In genomic region chr9:74056709-74057108, GRCm38 (mm10) we compare ENCODE assay signal across 18 mouse cellular contexts. TPM values are rescaled to one million over a fixed set of nuclear protein-coding genes. Genes with fewer than 3 reads are reported as not detected.
DNase-seq lines count a peak whose midpoint lies in the region; ATAC-seq and TF ChIP-seq lines count a peak whose summit lies in the region.
"Had no signal": no experiment of that assay in that cellular context is flagged by ENCODE, and none has a peak within 500 bp of the region (broad histone marks: within the 10 kb centered on the region; RNA-seq: fewer than 3 reads in every experiment).

No protein-coding gene starts in this region.

- no peak overlapping the region for H3K4me3 ChIP-seq in forebrain, embryonic 11.5 days (ENCODE audit: low read depth, low read length)
- no peak overlapping the region for H3K4me3 ChIP-seq in forebrain, embryonic 10.5 days
- no peak overlapping the region for H3K4me3 ChIP-seq in stomach, embryonic 16.5 days (replicated peaks; ENCODE audit: low read length)
- H3K4me3 ChIP-seq in stomach, postnatal 0 days (ENCODE audit: low read depth, low read length), result no peak overlapping the region
- no peak overlapping the region for H3K4me3 ChIP-seq in midbrain, embryonic 15.5 days
- no peak overlapping the region for H3K4me3 ChIP-seq in heart, embryonic 11.5 days (ENCODE audit: low read depth, low read length)
- no peak overlapping the region for H3K4me3 ChIP-seq in gastrocnemius, adult 2 months
- H3K4me3 ChIP-seq: limb, embryonic 15.5 days; megakaryocyte, embryonic 14.5 days had no signal

- H3K36me3 ChIP-seq in forebrain, embryonic 11.5 days (ENCODE audit: control insufficient read depth, insufficient read depth, low read length), result no peaks in the 10 kb centered on the region
- no peaks in the 10 kb centered on the region for H3K36me3 ChIP-seq in forebrain, embryonic 10.5 days (replicated peaks)
- H3K36me3 ChIP-seq in stomach, embryonic 16.5 days (ENCODE audit: control insufficient read depth, insufficient read depth, low read length), result no peaks in the 10 kb centered on the region
- no peaks in the 10 kb centered on the region for H3K36me3 ChIP-seq in stomach, postnatal 0 days (ENCODE audit: control insufficient read depth, insufficient read depth, low read length)
- H3K36me3 ChIP-seq in midbrain, embryonic 15.5 days (replicated peaks), result no peaks in the 10 kb centered on the region
- no peaks in the 10 kb centered on the region for H3K36me3 ChIP-seq in heart, embryonic 11.5 days (ENCODE audit: control insufficient read depth, insufficient read depth, low read length)
- H3K36me3 ChIP-seq: limb, embryonic 15.5 days had no signal

- H3K27ac ChIP-seq in forebrain, embryonic 11.5 days (ENCODE audit: low read depth, low read length), result no peak overlapping the region
- H3K27ac ChIP-seq in forebrain, embryonic 10.5 days, result no peak overlapping the region
- H3K27ac ChIP-seq in stomach, embryonic 16.5 days (ENCODE audit: low read length), result no peak overlapping the region
- no peak overlapping the region for H3K27ac ChIP-seq in stomach, postnatal 0 days (replicated peaks)
- H3K27ac ChIP-seq in midbrain, embryonic 15.5 days, result peak overlapping the region; percentile 48
- H3K27ac ChIP-seq in heart, embryonic 11.5 days (ENCODE audit: low read depth, low read length), result no peak overlapping the region
- H3K27ac ChIP-seq in gastrocnemius, adult 2 months, result no peak overlapping the region
- H3K27ac ChIP-seq: limb, embryonic 15.5 days had no signal

- 0 out of 2 replicates have a peak, but pooled peaks have one; percentile 15 for ATAC-seq in forebrain, embryonic 11.5 days (replicated peaks; ENCODE audit: low FRiP score)
- peak; percentile 33; the same call in 1 of the 2 replicates for ATAC-seq in stomach, embryonic 16.5 days (ENCODE audit: insufficient read depth, low FRiP score)
- no peak for ATAC-seq in stomach, postnatal 0 days (ENCODE audit: low FRiP score, low TSS enrichment)
- peak; percentile 88 for ATAC-seq in midbrain, embryonic 15.5 days (replicated peaks)
- ATAC-seq in heart, embryonic 11.5 days (replicated peaks; ENCODE audit: insufficient number of reproducible peaks, low FRiP score, low TSS enrichment), result no peak
- ATAC-seq: liver, postnatal 0 days had no signal

- no peaks in the 10 kb centered on the region for H3K27me3 ChIP-seq in forebrain, embryonic 11.5 days (ENCODE audit: control insufficient read depth, insufficient read depth, low read length)
- no peaks in the 10 kb centered on the region for H3K27me3 ChIP-seq in forebrain, embryonic 10.5 days (ENCODE audit: poor library complexity, severe bottlenecking)
- H3K27me3 ChIP-seq in stomach, embryonic 16.5 days (ENCODE audit: control insufficient read depth, insufficient read depth, low read length), result no peaks in the 10 kb centered on the region
- H3K27me3 ChIP-seq in stomach, postnatal 0 days (ENCODE audit: control insufficient read depth, insufficient read depth, low read length), result no peaks in the 10 kb centered on the region
- H3K27me3 ChIP-seq in midbrain, embryonic 15.5 days (replicated peaks), result no peaks in the 10 kb centered on the region
- H3K27me3 ChIP-seq in heart, embryonic 11.5 days (ENCODE audit: control insufficient read depth, insufficient read depth, low read length), result no peaks in the 10 kb centered on the region
- H3K27me3 ChIP-seq: limb, embryonic 15.5 days; megakaryocyte, embryonic 14.5 days had no signal

- TF ChIP-seq CTCF in stomach, postnatal 0 days (IDR thresholded peaks at IDR 0.05; ENCODE audit: low read depth), result no peak
- no peak for TF ChIP-seq CTCF in gastrocnemius, adult 2 months (IDR thresholded peaks at IDR 0.05)

- H3K9ac ChIP-seq in forebrain, embryonic 11.5 days (ENCODE audit: low read length), result no peak overlapping the region
- H3K9ac ChIP-seq in stomach, embryonic 16.5 days (ENCODE audit: low read length), result no peak overlapping the region
- H3K9ac ChIP-seq in stomach, postnatal 0 days (ENCODE audit: low read length), result no peak overlapping the region
- H3K9ac ChIP-seq in midbrain, embryonic 15.5 days, result no peak overlapping the region
- H3K9ac ChIP-seq in heart, embryonic 11.5 days (ENCODE audit: low read depth, low read length), result no peak overlapping the region
- H3K9ac ChIP-seq: limb, embryonic 15.5 days; liver, postnatal 0 days had no signal

- 0 out of 2 replicates have a peak, but pooled peaks cover 2% of the 10 kb centered on the region for H3K4me1 ChIP-seq in forebrain, embryonic 11.5 days (replicated peaks; ENCODE audit: control insufficient read depth, insufficient read depth, low read length)
- peaks cover 11% of the 10 kb centered on the region for H3K4me1 ChIP-seq in forebrain, embryonic 10.5 days
- H3K4me1 ChIP-seq in stomach, embryonic 16.5 days (ENCODE audit: control insufficient read depth, insufficient read depth, low read length), result no peaks in the 10 kb centered on the region
- no peaks in the 10 kb centered on the region for H3K4me1 ChIP-seq in stomach, postnatal 0 days (replicated peaks; ENCODE audit: control insufficient read depth, insufficient read depth)
- H3K4me1 ChIP-seq in midbrain, embryonic 15.5 days, result peaks cover 21% of the 10 kb centered on the region
- 0 out of 2 replicates have a peak, but pooled peaks cover 2% of the 10 kb centered on the region for H3K4me1 ChIP-seq in heart, embryonic 11.5 days (ENCODE audit: control insufficient read depth, insufficient read depth, low read length)
- H3K4me1 ChIP-seq: limb, embryonic 15.5 days; megakaryocyte, embryonic 14.5 days had no signal

- TF ChIP-seq EP300 in stomach, postnatal 0 days (optimal IDR thresholded peaks at IDR 0.05), result no peak

- intact Hi-C loops in gastrocnemius, adult 2 months (cut with DNase I), result no loop called here

- no peak overlapping the region for H3K4me2 ChIP-seq in forebrain, embryonic 11.5 days (ENCODE audit: low read depth, low read length, severe bottlenecking)
- H3K4me2 ChIP-seq in stomach, embryonic 16.5 days (ENCODE audit: low read depth, low read length), result no peak overlapping the region
- H3K4me2 ChIP-seq in stomach, postnatal 0 days (replicated peaks; ENCODE audit: low read depth), result no peak overlapping the region
- H3K4me2 ChIP-seq in midbrain, embryonic 15.5 days, result no peak overlapping the region
- no peak overlapping the region for H3K4me2 ChIP-seq in heart, embryonic 11.5 days
- H3K4me2 ChIP-seq: limb, embryonic 15.5 days had no signal

- WGBS in forebrain, embryonic 11.5 days, result 45% methylated on average over 5 of the region's 5 CpGs
- 57% methylated on average over 5 of the region's 5 CpGs for WGBS in forebrain, embryonic 10.5 days
- 37% methylated on average over 5 of the region's 5 CpGs for WGBS in stomach, embryonic 16.5 days
- 37% methylated on average over 5 of the region's 5 CpGs for WGBS in stomach, postnatal 0 days
- WGBS in midbrain, embryonic 15.5 days, result 26% methylated on average over 5 of the region's 5 CpGs
- WGBS in heart, embryonic 11.5 days (ENCODE audit: insufficient replicate concordance), result 52% methylated on average over 5 of the region's 5 CpGs

- no peaks in the 10 kb centered on the region for H3K9me3 ChIP-seq in forebrain, embryonic 11.5 days (ENCODE audit: control insufficient read depth, low read length)
- no peaks in the 10 kb centered on the region for H3K9me3 ChIP-seq in forebrain, embryonic 10.5 days
- H3K9me3 ChIP-seq in stomach, embryonic 16.5 days (replicated peaks; ENCODE audit: control insufficient read depth, low read length), result no peaks in the 10 kb centered on the region
- no peaks in the 10 kb centered on the region for H3K9me3 ChIP-seq in stomach, postnatal 0 days (ENCODE audit: control insufficient read depth, low read length)
- no peaks in the 10 kb centered on the region for H3K9me3 ChIP-seq in midbrain, embryonic 15.5 days
- no peaks in the 10 kb centered on the region for H3K9me3 ChIP-seq in heart, embryonic 11.5 days (replicated peaks; ENCODE audit: control insufficient read depth, low read length)
- H3K9me3 ChIP-seq: limb, embryonic 15.5 days; megakaryocyte, embryonic 14.5 days had no signal

- no peak for DNase-seq in forebrain, embryonic 11.5 days (ENCODE audit: low spot score)
- no peak for DNase-seq in forebrain, embryonic 10.5 days (ENCODE audit: extremely low spot score, low spot score)
- no peak for DNase-seq in stomach, postnatal 0 days (ENCODE audit: low spot score)
- DNase-seq in spleen, postnatal 14 days (ENCODE audit: low spot score in 2 of 2), result no peak
- no peak for DNase-seq in gastrocnemius, adult 2 months
- DNase-seq: adrenal gland, postnatal 36 days; gastrocnemius, postnatal 36 days; kidney, adult 2 months; kidney, postnatal 25 days; liver, postnatal 0 days; right cerebral cortex, adult 18-20 months; spleen, adult 18-20 months had no signal

RNA-seq across cellular contexts. Expression of gene Wdr72, which starts 53.4 kb away (rescaled TPM):
- 0.13 and 0.23 TPM in 2 replicates for polyA plus RNA-seq in forebrain, embryonic 11.5 days (2014; fragmentation: Nextera tagmentation; extraction: Ambion mirVana)
- 0.07 and 0.28 TPM in 2 replicates for polyA plus RNA-seq in forebrain, embryonic 10.5 days (2016; fragmentation: Nextera tagmentation; extraction: Ambion mirVana)
- polyA plus RNA-seq in stomach, embryonic 16.5 days (2015; fragmentation: Nextera tagmentation; extraction: Ambion mirVana), result 2.1 TPM in 2 replicates
- polyA plus RNA-seq in stomach, postnatal 0 days (2015; fragmentation: Nextera tagmentation; extraction: Ambion mirVana), result 0.85 and 1.2 TPM in 2 replicates
- polyA plus RNA-seq in midbrain, embryonic 15.5 days (2015; fragmentation: Nextera tagmentation; extraction: Ambion mirVana), result 0.35 and 0.61 TPM in 2 replicates
- polyA plus RNA-seq in heart, embryonic 11.5 days (2014; fragmentation: Nextera tagmentation; extraction: Ambion mirVana), result 0.45 and 0.67 TPM in 2 replicates
- not detected for total RNA-seq in gastrocnemius, adult 2 months (2021)
- total RNA-seq: adrenal gland, postnatal 36 days; gastrocnemius, postnatal 36 days; hematopoietic stem cell, adult 5-6 weeks had no signal

Comparison
In these comparisons a context has a peak if more than half of its experiments do, and no peak if none do; other contexts are left out.
1. ATAC-seq: peak in forebrain, embryonic 11.5 days (single experiment), stomach, embryonic 16.5 days (single experiment) and midbrain, embryonic 15.5 days (single experiment); none in stomach, postnatal 0 days (single experiment) and heart, embryonic 11.5 days (single experiment).